Mouse (Mus musculus): ENCODE measurements at regions not wholly inside any gene's neighbourhood (a gene's known extent, or its start where the extent isn't known, plus 50 kb on each side); places are given as distances from the start of the nearest gene placed in this dataset.

DNA sequence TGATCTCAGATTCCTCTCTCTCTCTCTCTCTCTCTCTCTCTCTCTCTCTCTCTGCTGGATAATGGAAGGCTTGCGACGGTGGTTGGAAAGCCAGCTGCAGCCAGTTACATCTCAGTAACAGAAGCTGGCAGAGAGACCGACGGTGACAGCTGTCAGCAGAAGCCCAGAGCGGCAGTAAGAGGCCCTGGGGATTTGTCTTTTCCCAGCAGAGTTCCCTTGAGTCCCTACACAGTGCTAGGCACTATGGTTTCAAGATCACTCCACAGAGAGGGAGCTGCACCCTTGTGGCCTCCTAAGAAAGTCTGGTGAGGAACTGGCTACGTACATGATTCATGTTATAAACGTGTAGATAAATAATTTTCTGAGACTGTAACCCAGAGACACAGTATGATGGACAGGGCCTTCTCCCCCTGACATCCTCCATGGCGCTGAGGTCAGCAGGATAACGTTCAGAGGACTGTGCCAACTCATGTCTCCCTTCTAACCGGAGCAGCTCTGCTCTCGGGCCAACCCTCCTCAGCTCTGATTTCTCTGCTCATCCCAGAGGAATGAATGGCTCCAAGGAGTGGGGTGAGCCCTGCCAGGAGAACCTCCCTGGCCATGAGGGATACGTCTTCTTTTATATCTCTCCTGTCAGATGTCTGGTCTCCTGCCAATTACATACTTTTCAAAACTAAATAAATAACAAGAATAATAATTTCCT lies 253.5 kb upstream of the Cadm1 start:
- no peak for DNase-seq (ENCODE audit: low read depth)

GRCm38 (mm10) chr9:47279410-47279809 lies 250.6 kb upstream of the Cadm1 start:
- DNase-seq (ENCODE audit: low read depth): no peak

DNA sequence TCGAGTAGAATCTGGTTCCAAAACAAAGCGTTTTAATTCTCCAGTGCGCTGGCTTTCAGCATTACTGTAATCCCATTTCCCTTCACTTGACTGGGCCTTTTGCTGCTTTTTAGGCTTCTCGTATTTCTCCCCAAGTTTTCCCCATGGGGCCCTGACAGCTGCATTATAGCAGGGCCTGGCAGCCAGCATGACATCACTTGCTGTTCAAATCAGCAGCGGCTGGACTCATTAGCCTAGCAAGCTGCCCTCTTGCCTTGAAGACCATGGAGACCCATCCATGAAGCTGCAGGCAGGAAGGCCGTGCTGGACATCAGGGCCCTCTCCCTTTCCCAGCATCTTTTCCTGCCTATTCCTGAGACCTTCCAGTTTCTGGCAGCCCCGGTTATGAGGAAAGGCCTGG lies 249.8 kb upstream of the Cadm1 start:
- no peak for DNase-seq (ENCODE audit: low read depth)

DNA sequence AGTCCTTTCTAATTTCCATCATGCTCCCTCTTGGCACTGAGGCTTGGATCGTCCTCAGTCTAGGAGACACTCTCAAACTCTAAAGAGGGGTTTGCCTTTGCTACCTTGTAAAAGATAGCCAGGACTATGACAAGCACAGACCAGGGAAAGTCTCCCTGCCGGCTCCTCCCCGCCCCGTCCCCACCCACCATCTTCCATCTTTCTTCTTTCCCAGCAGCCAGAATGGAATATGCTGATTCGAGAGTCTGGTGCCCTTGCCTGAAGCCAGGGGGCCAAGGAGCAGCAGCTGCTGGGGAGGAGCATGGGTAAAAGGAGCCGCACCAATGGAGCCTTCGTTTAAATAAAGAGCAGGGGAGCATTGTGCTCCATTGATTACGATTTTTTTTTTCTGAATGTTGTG lies 249.4 kb upstream of the Cadm1 start:
- DNase-seq (ENCODE audit: low read depth): no peak

DNA sequence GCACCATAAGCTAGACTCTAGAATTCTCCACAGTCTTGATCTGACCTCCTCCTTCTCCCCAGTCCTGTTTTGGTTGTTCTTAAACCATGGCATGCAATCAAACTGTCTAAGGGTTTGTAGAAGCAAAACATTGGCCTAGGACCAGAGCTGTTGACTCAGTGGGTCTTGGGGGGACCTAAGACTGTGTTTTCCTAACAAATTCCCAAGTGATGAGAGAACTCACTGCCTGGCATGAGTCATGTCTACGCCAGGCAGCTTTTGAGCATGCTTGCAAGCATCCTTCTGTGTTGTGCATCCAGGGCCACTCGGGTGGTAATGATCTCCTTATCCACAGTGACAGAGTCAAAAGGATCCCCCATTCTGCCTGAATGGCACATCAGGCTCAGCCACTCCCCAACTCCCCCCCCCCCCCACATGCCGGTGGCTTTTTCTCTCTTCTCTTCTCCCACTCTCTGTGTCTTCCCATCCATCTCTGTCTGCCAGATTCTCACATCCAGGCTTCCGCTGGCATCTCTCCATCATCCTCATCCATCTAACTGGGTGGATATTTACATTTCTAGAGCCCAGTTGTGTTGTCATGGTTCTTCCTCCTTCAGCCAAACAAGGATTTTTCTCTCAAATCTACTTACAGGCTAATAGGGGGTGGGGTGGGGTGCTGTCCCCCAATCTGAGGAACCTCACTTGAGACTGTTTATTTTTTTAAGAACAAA lies 246.1 kb upstream of the Cadm1 start:
- no peak for DNase-seq (ENCODE audit: low read depth)

DNA sequence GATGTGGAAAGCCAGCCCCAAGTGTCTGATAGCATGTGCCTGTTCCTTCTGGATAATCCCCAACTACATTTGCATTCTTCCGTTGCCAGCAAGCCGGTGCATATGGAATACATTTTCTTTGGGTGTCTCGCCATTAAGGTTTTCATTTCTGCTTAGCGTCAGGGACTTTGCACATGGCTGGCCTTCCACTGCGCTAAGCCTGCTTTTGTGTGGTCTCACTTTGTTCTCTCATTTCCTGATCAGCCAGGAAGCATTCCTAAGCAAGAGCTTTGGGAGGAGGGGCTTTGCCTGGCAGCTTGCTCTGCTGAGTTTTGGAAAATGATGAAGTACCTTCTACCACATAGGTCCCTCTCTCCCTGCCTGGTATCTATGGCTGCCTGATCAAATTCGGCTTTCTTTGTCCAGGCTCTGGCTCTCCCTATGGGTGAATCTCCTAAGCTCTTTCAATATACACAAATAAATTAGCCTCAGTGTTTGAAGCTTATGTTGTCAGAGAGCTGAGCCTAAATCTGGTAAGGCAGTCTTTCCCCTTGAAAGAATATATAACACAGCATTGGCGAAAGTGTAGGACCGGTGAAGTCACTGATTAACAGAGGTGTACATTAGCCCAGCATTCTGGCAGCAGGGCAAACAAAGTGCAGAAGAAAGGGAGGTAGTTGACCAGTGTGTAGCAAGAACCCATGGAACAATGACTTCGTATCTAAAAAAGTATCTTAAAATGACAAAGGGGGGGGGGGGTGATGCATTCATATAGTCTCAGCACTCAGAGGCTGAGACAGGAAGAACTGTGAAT lies 242.8 kb upstream of the Cadm1 start:
- DNase-seq (ENCODE audit: low read depth): no peak

GRCm38 (mm10) chr9:47288587-47289199 lies 241.3 kb upstream of the Cadm1 start:
- DNase-seq (ENCODE audit: low read depth): no peak

DNA sequence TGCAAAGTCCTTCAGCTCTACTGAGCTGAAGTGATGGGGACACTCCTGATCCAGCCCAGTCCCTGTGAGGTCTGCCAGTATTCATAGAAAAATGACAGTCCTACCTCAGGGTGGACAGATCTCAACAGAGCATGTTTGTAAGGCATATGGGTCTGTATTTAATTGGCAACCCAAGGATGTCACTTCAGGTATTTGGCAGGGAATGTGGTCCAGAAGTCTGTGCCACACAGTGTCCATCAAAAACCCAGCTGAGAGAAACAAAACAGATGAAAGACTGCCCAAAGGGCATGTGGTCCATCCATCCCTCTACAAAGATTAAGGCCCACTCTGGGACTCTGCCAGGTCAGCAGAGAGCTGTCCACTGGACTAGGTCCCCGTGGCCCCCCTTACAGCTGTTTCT lies 229.3 kb upstream of the Cadm1 start:
- no peak for DNase-seq (ENCODE audit: low read depth)

DNA sequence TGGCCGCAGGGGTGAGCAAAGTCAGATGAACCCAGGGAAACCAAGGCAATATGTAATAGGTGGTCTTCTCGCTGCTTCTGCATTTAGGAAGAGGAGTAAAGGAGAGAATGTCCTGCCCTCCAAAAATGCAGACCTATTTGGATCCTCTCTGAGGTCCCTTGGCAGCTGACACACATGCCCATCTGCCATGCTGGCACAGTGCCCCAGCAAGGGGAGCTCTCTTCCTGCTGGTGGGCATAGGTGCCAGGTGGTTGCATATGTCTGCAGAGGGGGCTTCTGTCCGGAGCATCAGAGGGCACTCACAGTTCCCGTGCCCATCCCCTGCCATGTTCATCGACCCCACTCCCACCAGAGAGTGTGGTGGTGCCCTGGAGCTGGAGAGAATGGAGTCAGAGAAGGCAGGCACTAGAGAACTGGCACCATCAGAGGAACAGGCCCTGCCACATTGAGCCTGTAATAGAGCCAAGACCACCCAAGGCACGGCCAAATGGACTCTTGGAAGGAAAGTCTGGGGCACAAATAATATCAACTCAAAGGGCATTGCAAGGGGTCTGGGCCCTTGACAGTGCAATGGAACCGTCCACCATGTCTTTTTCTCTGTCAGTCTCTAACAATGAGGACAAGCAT lies 222.7 kb upstream of the Cadm1 start:
- DNase-seq (ENCODE audit: low read depth): no peak

DNA sequence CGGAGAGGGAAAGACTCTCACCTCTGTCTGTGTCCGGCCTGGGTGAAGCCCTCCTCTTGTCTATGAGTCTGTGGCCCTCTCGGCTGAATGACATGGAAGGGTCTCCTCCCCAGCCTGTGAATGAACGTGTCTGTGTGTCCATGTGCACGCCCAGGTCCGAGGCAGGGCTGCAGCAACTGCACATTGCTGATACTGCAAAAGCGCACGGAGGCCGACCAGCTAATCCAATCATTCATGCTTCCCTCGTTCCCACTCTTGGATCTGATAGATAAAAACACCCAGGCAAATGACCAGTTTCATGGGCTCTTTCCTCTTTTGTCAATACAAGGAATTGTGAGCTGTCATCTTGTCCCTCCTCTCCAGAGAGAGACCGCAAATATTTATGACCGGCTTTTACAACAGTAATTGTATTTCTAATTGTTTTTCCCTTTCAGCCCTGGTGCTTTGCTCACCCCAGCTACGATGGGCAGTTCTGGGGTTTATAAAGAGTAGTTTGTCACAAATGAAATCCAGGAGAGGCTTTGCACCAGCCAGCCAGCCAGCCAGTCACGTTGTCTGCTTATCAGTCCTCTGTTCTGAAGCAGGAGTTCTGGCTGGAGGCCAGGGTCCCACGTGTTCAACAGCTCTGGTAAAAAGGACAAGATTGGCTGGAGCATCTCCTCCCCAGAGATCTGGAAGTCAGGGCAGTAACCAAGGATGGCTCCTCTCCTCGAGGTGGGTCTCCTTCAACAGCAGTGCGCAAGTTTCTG lies 222.0 kb upstream of the Cadm1 start:
- no peak for DNase-seq (ENCODE audit: low read depth)

GRCm38 (mm10) chr9:47313433-47313832 lies 216.5 kb upstream of the Cadm1 start:
- DNase-seq (ENCODE audit: low read depth): no peak

DNA sequence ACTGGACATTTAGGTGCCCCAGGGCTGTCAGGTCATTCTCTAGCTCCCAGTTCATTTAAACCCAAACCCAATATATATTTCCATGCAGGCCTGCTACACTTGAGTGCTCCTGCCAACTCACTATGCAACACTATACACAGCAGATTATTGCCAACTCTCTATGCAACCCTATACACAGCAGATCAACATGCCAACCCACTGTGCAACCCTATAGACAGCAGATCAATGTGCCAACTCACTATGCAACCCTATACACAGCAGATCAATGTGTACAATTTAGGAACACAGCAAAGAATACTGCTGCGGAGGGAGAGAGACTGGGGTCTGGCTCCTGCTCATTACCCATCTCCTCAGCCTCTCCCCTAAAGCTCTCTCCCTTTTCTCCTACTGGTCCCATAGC lies 215.7 kb upstream of the Cadm1 start:
- no peak for DNase-seq (ENCODE audit: low read depth)

DNA sequence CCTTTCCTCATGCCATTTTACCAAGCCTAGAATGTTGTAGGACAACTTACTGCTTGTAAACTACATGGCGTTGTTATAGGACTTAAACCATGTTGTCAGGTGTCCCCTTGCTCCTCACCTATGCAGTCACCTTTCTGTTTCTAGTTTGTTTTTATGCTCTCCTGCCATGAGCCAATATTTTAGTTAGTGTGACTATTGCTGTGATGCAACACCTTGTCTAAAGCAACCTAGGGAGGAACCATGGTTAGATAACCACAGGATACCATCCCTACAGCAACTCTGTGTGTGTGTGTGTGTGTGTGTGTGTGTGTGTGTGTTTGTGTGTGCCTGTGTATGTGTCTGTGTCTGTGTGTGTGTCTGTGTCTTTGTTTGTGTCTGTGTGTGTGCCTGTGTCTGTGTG lies 209.6 kb upstream of the Cadm1 start:
- no peak for DNase-seq (ENCODE audit: low read depth)

DNA sequence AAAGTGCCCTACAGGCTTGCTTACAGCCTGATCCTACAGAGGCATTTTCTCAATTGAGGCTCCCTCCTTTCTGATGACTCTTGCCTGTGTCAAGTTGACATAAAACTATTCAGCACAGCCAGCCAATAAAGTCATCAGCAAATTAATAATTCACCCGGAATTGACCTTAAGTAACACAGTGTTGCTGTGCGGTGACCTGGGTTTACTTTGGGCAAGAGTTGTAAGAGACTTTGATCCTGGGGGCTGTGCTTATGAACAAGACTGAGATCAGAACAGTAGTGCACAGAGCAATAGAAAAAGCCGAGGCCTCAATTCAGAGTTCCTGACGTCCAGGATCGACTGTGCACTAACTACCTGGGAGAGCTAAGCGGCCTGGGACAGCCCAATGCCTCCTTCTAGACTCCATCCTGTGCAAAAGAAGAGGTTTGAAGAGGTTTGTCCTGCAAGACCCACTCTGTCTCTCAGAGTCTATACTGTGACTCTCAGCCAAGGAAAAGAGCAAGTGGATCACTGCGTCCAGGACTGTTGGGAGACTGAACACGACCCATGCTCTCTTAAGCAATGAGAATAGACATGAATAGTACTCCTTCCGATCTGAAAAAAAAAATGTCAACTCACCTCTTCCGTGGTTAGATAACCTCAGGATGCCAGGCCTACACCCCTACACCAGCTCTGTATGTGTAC lies 208.7 kb upstream of the Cadm1 start:
- DNase-seq (ENCODE audit: low read depth): no peak

- DNase-seq (ENCODE audit: low read depth): no peak
Measured at GRCm38 (mm10) chr9:47322293-47322692, 207.7 kb upstream of the Cadm1 start.

DNA sequence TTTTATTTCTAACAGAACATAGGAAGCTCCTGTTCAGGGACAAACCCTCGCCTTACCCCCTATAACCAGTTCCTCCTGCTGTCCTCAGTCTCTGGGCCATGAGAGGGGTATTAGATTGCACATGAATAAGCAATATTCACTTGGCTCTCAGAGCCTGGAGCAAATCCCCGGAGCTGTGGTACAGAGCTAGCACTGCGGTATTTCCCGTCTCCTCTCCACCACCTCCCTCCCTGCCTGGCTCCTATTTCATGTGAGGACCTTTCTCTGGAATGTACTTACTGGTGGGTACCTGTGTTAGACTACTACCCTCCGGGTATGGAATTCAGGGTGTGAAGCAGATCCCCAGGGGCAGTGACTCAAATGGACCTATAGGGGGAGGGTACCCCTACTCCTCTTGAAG lies 206.9 kb upstream of the Cadm1 start:
- no peak for DNase-seq (ENCODE audit: low read depth)

GRCm38 (mm10) chr9:47327575-47327974 lies 202.4 kb upstream of the Cadm1 start:
- DNase-seq (ENCODE audit: low read depth): no peak

GRCm38 (mm10) chr9:47332929-47333328 lies 197.0 kb upstream of the Cadm1 start:
- no peak for DNase-seq (ENCODE audit: low read depth)

- DNase-seq (ENCODE audit: low read depth): no peak
Measured at GRCm38 (mm10) chr9:47338221-47338620, 191.8 kb upstream of the Cadm1 start.

DNA sequence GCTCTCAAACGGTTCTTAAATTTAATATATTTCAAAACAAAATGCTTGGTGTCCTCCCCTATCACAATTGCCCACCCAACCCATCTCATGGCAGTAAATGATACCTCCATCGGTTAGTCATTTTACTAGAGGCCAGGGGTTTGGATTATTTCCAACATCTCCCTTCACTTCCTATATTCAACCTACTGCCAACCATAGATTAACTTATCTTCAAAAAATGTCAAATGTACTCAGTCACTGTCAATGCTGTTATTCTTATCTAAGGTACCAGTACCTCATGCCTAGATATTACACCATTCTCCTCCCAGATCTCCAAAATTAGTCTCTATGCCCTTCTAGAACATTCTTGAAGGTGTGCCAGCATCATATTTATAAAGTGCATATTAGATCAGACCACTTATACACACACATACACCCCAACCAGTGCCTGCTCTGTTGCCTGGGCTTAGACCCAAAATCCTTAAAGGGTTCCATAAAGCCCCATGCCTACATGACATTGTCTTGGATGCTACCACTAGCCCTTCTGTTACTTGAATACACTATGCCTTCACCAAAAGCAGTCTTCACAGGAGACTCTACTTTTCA lies 183.4 kb upstream of the Cadm1 start:
- DNase-seq (ENCODE audit: low read depth): no peak

DNA sequence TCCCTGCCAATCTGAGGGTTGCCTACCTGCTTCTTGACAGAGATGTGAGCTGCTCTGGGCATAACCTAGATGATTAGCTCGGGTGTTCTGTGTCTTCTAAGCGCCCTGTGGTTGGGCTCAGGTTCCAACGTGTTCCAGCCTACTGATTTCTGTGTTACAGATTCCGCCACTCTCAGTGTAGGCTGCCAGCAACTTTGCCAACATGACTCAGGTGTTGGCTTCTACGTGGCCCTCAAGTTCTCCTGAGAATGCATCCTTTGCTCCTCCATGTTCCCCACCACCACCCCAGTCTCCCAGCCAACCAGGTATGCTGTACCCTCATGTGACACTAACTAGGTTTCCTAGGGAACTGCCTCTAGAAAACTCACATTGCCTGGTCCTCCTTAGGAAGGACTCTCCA lies 179.7 kb upstream of the Cadm1 start:
- no peak for DNase-seq (ENCODE audit: low read depth)

Measured in 416B (cell line).